Mouse (Mus musculus) heart, adult 2 months (tissue): Measurements from ENCODE around the gene Nme3.

Source experiments
- CTCF ChIP-seq: fragments of 200-600 bp; IDR thresholded peaks from 2 replicates; pipeline ENCODE4 v1.8.1; 2022; ENCODE audit warnings: antibody characterized with exemption, mild to moderate bottlenecking, moderate library complexity
- POLR2A ChIP-seq: fragments of 200-500 bp; IDR thresholded peaks from 2 replicates; pipeline ENCODE4 v1.6.1; 2011; ENCODE audit warnings: mild to moderate bottlenecking, low read depth, low read length, control low read depth; ENCODE audit not compliant: insufficient read depth

- no peak for TF ChIP-seq POLR2A
- peak; percentile 72 for TF ChIP-seq CTCF
Measured at GRCm38 (mm10) chr17:24881738-24882440, 14.4 kb upstream of the Nme3 start.
